Mouse (Mus musculus): ENCODE results near the gene Dync1h1. TPM values are rescaled to one million over a fixed set of nuclear protein-coding genes. Genes with fewer than 3 reads are reported as not detected.

Gene Dync1h1
- total RNA-seq, 2 experiments from 2014 or later: 63.4 to 65.5 TPM

Small RNA genes lying within 50 kb of the gene (microRNA-seq; reads per million reads assigned to microRNA genes)
- 0 reads per million in 2 experiments for gene Gm27299 (ENCODE audit: borderline replicate concordance in 2 of 2)

Other genes with a start within 250 kb of the Dync1h1 start
- 10 to 100 TPM; 64.0 to 65.0 TPM for gene Ppp2r5c, start 154.3 kb upstream of the Dync1h1 start, total RNA-seq (2021)
- not detected for gene 1700001K19Rik, start 81.2 kb downstream of the Dync1h1 start, total RNA-seq (2021)
- 10 to 100 TPM; 48.5 to 51.3 TPM for gene Hsp90aa1, start 101.3 kb downstream of the Dync1h1 start, total RNA-seq (2021)
- gene Wdr20, start 136.5 kb downstream of the Dync1h1 start, total RNA-seq (2021): 10 to 100 TPM; 15.4 to 17.4 TPM
- not detected for gene Mok, start 239.5 kb downstream of the Dync1h1 start, total RNA-seq (2021)
- 1 to 10 TPM; 5.0 to 5.4 TPM for gene Zfp839, start 248.8 kb downstream of the Dync1h1 start, total RNA-seq (2021)

All from gastrocnemius, postnatal 25 days (tissue).